Mouse (Mus musculus) megakaryocyte, embryonic 14.5 days (primary cell): ENCODE measurements around the gene Mgll.

ENCODE experiments used
- FLI1 ChIP-seq: IDR thresholded peaks from 2 replicates; pipeline ENCODE4 v1.6.1; 2012; ENCODE audit warnings: low read length, inconsistent platforms, mixed read lengths
- GATA1 ChIP-seq: IDR thresholded peaks from 3 replicates; pipeline ENCODE4 v1.6.1; 2012; ENCODE audit warnings: mixed read lengths, low read length, inconsistent platforms, borderline replicate concordance

- TF ChIP-seq GATA1 (no peak), FLI1 (no peak)
Observed at GRCm38 (mm10) chr6:88746271-88746670, 22.1 kb downstream of the Mgll start.
